Mouse (Mus musculus) heart, postnatal 10 days (tissue): ENCODE results near the gene Klhl9. TPM values are rescaled to one million over a fixed set of nuclear protein-coding genes. Genes with fewer than 3 reads are reported as not detected.
A peak's percentile ranks its signal among the peaks of the same experiment; 100 is the strongest.
"Not testable (repeated sequence)": the region's sequence is repeated elsewhere in the genome, so short reads cannot be mapped to it uniquely, and the experiment has no call there.

ENCODE experiments used
- DNase-seq, 2 experiments: peaks; one replicate each; pipeline ENCODE4 v3.0.0; 2021
- intact Hi-C: fragments of 180-260 bp; cut with DNase I; formaldehyde crosslinking; loops from one replicate; pipeline ENCODE4 v1.15.1; 2025
- total RNA-seq, 2 experiments: library from RNA; stranded (reverse); gene quantifications; 2 replicates each; pipeline ENCODE4 v1.2.3; 2021

Klhl9 gene
- 10 to 100 TPM; 82.6 to 87.1 TPM for total RNA-seq

- intact Hi-C loops = loop anchor here (5.0 kb wide), 1 partner anchor 415 kb away; the partner anchor contains the start of gene Mtap
- DNase-seq = peak; percentile 95
Measured at GRCm38 (mm10) chr4:88721791-88722721, at the start of gene Klhl9, which contains the start of gene Gm26566. Gene Klhl9 (minus strand): TSS chr4:88722465. Gene Gm26566 (plus strand): TSS chr4:88721805.

- DNase-seq = peak; percentile 67 to 70
- intact Hi-C loops = not testable (repeated sequence)
Measured at GRCm38 (mm10) chr4:88763384-88764018, 41.2 kb upstream of the Klhl9 start.

GRCm38 (mm10) chr4:88762341-88762740 lies 40.1 kb upstream of the Klhl9 start:
- DNase-seq = peak; percentile 19 to 21
- intact Hi-C loops = not testable (repeated sequence)

GRCm38 (mm10) chr4:88761776-88762175 lies 39.5 kb upstream of the Klhl9 start:
- intact Hi-C loops = not testable (repeated sequence)
- DNase-seq = peak; percentile 76 to 77

- intact Hi-C loops = not testable (repeated sequence)
- peak; percentile 77 to 88 for DNase-seq
Measured at GRCm38 (mm10) chr4:88760431-88760830, 38.2 kb upstream of the Klhl9 start.

- intact Hi-C loops = not testable (repeated sequence)
- DNase-seq = peak; percentile 42 to 56
Measured at GRCm38 (mm10) chr4:88759610-88760268, 37.5 kb upstream of the Klhl9 start, which contains the start of gene Gm13283. Gene Gm13283 (plus strand): TSS chr4:88760119.

GRCm38 (mm10) chr4:88758751-88759150 lies 36.5 kb upstream of the Klhl9 start:
- DNase-seq = peak in 1 of 2 experiments; percentile 4
- intact Hi-C loops = not testable (repeated sequence)

- DNase-seq = peak; percentile 93 to 94
Measured at GRCm38 (mm10) chr4:88757628-88758031, 35.4 kb upstream of the Klhl9 start.

GRCm38 (mm10) chr4:88756581-88757513 lies 34.6 kb upstream of the Klhl9 start:
- peak; percentile 12 to 52 for DNase-seq
- intact Hi-C loops = loop anchor here (2.0 kb wide), 1 partner anchor 16 kb away; no protein-coding TSS in a partner anchor

More at GRCm38 (mm10) chr4:88757628-88758031, 35.4 kb upstream of the Klhl9 start:
- intact Hi-C loops = loop anchor here (2.0 kb wide), 1 partner anchor 17 kb away; no protein-coding TSS in a partner anchor

GRCm38 (mm10) chr4:88754818-88755340 lies 32.6 kb upstream of the Klhl9 start, which contains the start of gene Gm13271:
Gene Gm13271 (plus strand): TSS chr4:88754868.
- DNase-seq = peak; percentile 71 to 80
- intact Hi-C loops = loop anchor here (2.0 kb wide), 1 partner anchor 58 kb away; no protein-coding TSS in a partner anchor

GRCm38 (mm10) chr4:88749926-88750325 lies 27.7 kb upstream of the Klhl9 start:
- DNase-seq = no peak
- intact Hi-C loops = no loop called here

GRCm38 (mm10) chr4:88744207-88744606 lies 21.9 kb upstream of the Klhl9 start:
- DNase-seq = no peak
- intact Hi-C loops = no loop called here

- no peak for DNase-seq
- intact Hi-C loops = no loop called here
Measured at GRCm38 (mm10) chr4:88742771-88743371, 20.6 kb upstream of the Klhl9 start.

- intact Hi-C loops = loop anchor here (2.0 kb wide), 1 partner anchor 15 kb away; no protein-coding TSS in a partner anchor
- no peak for DNase-seq
Measured at GRCm38 (mm10) chr4:88741426-88741825, 19.2 kb upstream of the Klhl9 start.

- intact Hi-C loops = no loop called here
- no peak for DNase-seq
Measured at GRCm38 (mm10) chr4:88739036-88739435, 16.8 kb upstream of the Klhl9 start.

GRCm38 (mm10) chr4:88738480-88738879 lies 16.2 kb upstream of the Klhl9 start:
- DNase-seq = peak; percentile 70 to 82
- intact Hi-C loops = no loop called here

GRCm38 (mm10) chr4:88727324-88727723 lies 5.1 kb upstream of the Klhl9 start:
- intact Hi-C loops = loop anchor here (1.0 kb wide), 1 partner anchor 31 kb away; no protein-coding TSS in a partner anchor
- peak; percentile 35 to 65 for DNase-seq

- intact Hi-C loops = loop anchor here (1.0 kb wide), 1 partner anchor 30 kb away; no protein-coding TSS in a partner anchor
- no peak for DNase-seq
Measured at GRCm38 (mm10) chr4:88726727-88727126, 4.5 kb upstream of the Klhl9 start.
